Mouse (Mus musculus): Measurements from ENCODE around the gene Stap2.

DNA sequence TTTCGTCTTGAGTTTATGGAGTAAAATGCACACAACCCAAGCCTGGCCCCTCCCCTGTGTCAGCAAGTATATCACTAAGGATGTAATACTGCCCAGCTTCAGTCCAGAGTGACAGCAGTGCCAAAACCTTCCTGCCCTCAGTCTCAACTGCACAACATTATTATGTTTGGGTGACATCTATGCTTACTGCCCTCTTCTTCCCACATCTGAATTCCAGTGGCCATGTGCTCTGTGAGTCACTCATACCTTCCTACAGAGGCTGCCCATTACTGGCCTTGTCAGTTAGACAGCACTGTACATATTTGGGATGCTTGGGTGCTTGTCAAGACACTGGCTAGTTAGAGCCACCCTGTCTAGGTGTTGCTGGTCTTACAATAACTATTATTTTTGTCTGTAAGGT, 20.9 kb upstream of the Stap2 start:
- TF ChIP-seq CTCF (IDR thresholded peaks at IDR 0.05; ENCODE audit: low read depth, low read length) (no peak), POLR2A (IDR thresholded peaks at IDR 0.05; ENCODE audit: insufficient read depth, low read length) (no peak)

All from ES-Bruce4 (cell line).